Mouse (Mus musculus) neutrophil, adult 65 days (primary cell): ENCODE results near the gene Hcrtr2. TPM values are rescaled to one million over a fixed set of nuclear protein-coding genes. Genes with fewer than 3 reads are reported as not detected.

Source experiments
- total RNA-seq: library from RNA; stranded (reverse); gene quantifications from 2 replicates; pipeline ENCODE4 v1.2.4, GENCODE M21; 2023

Hcrtr2 gene
- not detected in 2 replicates for total RNA-seq

GRCm38 (mm10) chr9:76323756-76324155 lies at the start of gene Hcrtr2:
TSS of gene Hcrtr2 (minus strand) at chr9:76323856.

GRCm38 (mm10) chr9:76213557-76213956 lies 110.1 kb downstream of the Hcrtr2 start, which contains the start of gene Gfral:
TSS of gene Gfral (minus strand) at chr9:76213657.

Other genes starting within 250 kb of the Hcrtr2 start
- not detected in 2 replicates for gene Gfral, start 110.2 kb downstream of the Hcrtr2 start, total RNA-seq
- gene Fam83b, start 243.3 kb upstream of the Hcrtr2 start, total RNA-seq = not detected in 2 replicates